Mouse (Mus musculus) forebrain, embryonic 16.5 days (tissue): ENCODE measurements around the gene Aen. TPM values are rescaled to one million over a fixed set of nuclear protein-coding genes. Genes with fewer than 3 reads are reported as not detected.
A peak's percentile ranks its signal among the peaks of the same experiment; 100 is the strongest.

ENCODE experiments used
- ATAC-seq: fragments of 200-750 bp; cut with Nextera tagmentation; 2 replicates; pipeline ENCODE4 v1.8.0; 2017; ENCODE audit warnings: mild to moderate bottlenecking, moderate library complexity
- H3K27ac ChIP-seq: fragments of 300-500 bp; sonication (generic); 2 replicates; pipeline ENCODE4 v1.5.1; 2014; ENCODE audit warnings: low read length, control low read depth
- H3K27me3 ChIP-seq: fragments of 300-500 bp; sonication (generic); replicated peaks from 2 replicates; pipeline ENCODE4 v1.6.1; 2014; ENCODE audit warnings: low read length; ENCODE audit not compliant: control insufficient read depth, insufficient read depth
- H3K36me3 ChIP-seq: fragments of 300-500 bp; sonication (generic); 2 replicates; pipeline ENCODE4 v1.6.1; 2014; ENCODE audit not compliant: control insufficient read depth, insufficient read depth
- H3K4me1 ChIP-seq: fragments of 300-500 bp; sonication (generic); replicated peaks from 2 replicates; pipeline ENCODE4 v1.6.1; 2014; ENCODE audit warnings: low read length; ENCODE audit not compliant: control insufficient read depth, insufficient read depth
- H3K4me2 ChIP-seq: fragments of 300-500 bp; sonication (generic); 2 replicates; pipeline ENCODE4 v1.6.1; 2014; ENCODE audit warnings: mild to moderate bottlenecking, low read length, control low read depth
- H3K4me3 ChIP-seq: fragments of 300-500 bp; sonication (generic); replicated peaks from 2 replicates; pipeline ENCODE4 v1.5.1; 2014; ENCODE audit warnings: mild to moderate bottlenecking, low read length, control low read depth
- H3K9ac ChIP-seq: fragments of 300-500 bp; sonication (generic); replicated peaks from 2 replicates; pipeline ENCODE4 v1.6.1; 2014; ENCODE audit warnings: low read depth, low read length, control low read depth
- H3K9me3 ChIP-seq: fragments of 300-500 bp; sonication (generic); 2 replicates; pipeline ENCODE4 v1.6.1; 2016; ENCODE audit warnings: low read length; ENCODE audit not compliant: control insufficient read depth
- WGBS: fragments of 180-500 bp; shearing (Covaris S2); extraction: QIAGEN DNeasy Blood & Tissue Kit; methylation state at CpG from one replicate; pipeline ENCODE4 v1.1.7; 2014; 5-methylcytosine and 5-hydroxymethylcytosine counted together
- polyA plus RNA-seq: library from polyadenylated mRNA; unstranded; fragments of >200 nt; fragmentation: Nextera tagmentation; extraction: Ambion mirVana; gene quantifications from 2 replicates; pipeline ENCODE4 v1.2.1, GENCODE M21; 2015

The Aen gene
- polyA plus RNA-seq, 1 experiment from 2014 or later = 65.6 TPM

DNA sequence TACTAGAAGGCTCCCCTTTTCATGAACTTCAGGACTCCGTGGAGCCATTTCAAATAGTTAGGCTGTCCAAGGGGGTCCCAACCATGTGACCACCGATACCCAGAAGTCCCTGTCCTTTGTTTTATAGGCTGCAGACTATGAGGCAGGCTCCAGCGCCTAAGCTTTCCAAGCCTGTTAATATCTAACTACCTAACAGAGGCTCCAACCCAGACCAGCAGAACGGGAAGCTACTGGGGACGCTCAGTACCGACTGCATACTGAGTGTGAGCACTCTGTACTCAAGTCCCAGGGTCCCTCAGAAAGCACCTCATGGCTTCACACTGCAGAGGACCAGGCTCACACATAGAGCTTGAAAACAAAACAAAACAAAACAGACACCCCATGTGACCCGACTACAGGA lies 26.9 kb downstream of the Aen start:
- Histone ChIP-seq H3K4me1 (no peaks in the 10 kb centered on the region; the same call in 1 of the 2 replicates), H3K4me3 (no peak overlapping the region), H3K4me2 (no peak overlapping the region), H3K36me3 (no peaks in the 10 kb centered on the region), H3K27ac (no peak overlapping the region), H3K9ac (no peak overlapping the region), H3K27me3 (no peaks in the 10 kb centered on the region), H3K9me3 (no peaks in the 10 kb centered on the region)
- no peak for ATAC-seq
- WGBS = 83% methylated on average over 7 of the region's 7 CpGs

DNA sequence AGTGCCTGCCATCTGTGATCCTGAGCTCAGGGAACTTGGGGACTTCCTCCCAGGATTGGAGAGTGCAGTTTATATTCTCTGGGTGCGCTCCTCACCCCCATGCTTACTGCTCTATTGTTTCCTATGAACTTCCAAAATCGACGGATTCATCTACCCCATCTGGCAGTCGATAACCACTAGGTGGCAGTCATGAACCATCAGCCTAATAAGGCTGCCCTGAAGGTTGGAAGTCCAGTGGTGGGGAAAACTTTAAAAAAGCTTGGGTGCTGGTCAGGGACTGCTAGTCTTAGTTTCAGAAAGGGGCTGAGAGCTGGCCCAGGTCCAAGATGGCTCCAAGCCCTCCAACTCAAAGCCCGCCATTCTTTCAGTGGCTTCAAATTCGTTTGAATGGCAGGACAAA lies 28.6 kb downstream of the Aen start:
- no peak overlapping the region for H3K4me3 ChIP-seq
- ATAC-seq = peak; percentile 59
- no peak overlapping the region for H3K9ac ChIP-seq
- no peak overlapping the region for H3K27ac ChIP-seq
- H3K4me2 ChIP-seq = no peak overlapping the region
- no peaks in the 10 kb centered on the region for H3K36me3 ChIP-seq
- 2% methylated on average over 6 of the region's 6 CpGs for WGBS
- no peaks in the 10 kb centered on the region; the same call in 1 of the 2 replicates for H3K4me1 ChIP-seq
- H3K27me3 ChIP-seq = no peaks in the 10 kb centered on the region
- no peaks in the 10 kb centered on the region for H3K9me3 ChIP-seq

DNA sequence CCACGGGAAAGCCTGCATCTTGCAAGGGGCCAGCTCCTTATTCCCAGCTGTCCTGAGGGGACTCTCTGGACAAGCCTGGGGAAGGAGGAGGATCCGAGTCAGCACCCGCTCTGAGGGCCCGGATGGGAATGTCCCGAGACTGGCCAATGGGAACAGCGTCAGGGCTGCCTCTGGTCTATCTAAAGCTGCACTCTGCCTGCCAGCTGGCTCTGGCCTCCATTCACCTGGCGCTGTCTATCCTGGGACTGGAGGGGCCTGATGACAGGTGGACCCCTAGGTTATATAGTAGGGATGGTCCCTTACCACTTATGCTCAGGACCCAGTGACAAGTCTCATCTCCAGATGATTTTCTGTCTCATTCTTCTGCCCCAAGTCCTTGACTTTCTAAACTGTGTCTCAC lies 29.1 kb downstream of the Aen start:
- no peaks in the 10 kb centered on the region for H3K27me3 ChIP-seq
- no peaks in the 10 kb centered on the region for H3K36me3 ChIP-seq
- no peaks in the 10 kb centered on the region for H3K9me3 ChIP-seq
- no peak overlapping the region for H3K9ac ChIP-seq
- ATAC-seq = peak; percentile 29
- no peak overlapping the region for H3K27ac ChIP-seq
- WGBS = 53% methylated on average over 7 of the region's 7 CpGs
- no peak overlapping the region for H3K4me2 ChIP-seq
- no peak overlapping the region for H3K4me3 ChIP-seq
- no peaks in the 10 kb centered on the region; the same call in 1 of the 2 replicates for H3K4me1 ChIP-seq

DNA sequence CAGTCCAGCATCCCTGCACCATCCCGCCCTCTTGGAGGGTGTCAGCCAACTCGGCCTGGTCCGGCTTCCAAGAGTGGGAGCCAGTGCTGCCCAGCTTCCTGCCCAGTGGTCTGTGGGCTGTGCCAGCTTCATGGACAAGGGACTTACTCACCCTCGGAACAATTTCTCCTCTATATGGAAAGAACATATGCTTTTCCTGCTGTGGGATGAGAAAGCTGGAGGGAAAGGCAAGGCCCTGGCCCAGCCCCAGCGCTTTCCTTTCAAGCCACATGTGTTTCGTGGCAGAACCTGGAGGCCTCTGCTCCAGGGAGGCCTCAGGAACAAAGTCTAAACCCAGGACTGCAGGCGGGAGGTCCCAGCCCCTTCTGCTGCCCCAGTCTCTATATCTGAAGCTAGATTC lies 30.0 kb downstream of the Aen start:
- H3K9me3 ChIP-seq = no peaks in the 10 kb centered on the region
- H3K36me3 ChIP-seq = no peaks in the 10 kb centered on the region
- no peaks in the 10 kb centered on the region; the same call in 1 of the 2 replicates for H3K4me1 ChIP-seq
- ATAC-seq = no peak
- no peak overlapping the region for H3K27ac ChIP-seq
- H3K27me3 ChIP-seq = no peaks in the 10 kb centered on the region
- 76% methylated on average over 7 of the region's 7 CpGs for WGBS
- H3K4me3 ChIP-seq = no peak overlapping the region
- H3K4me2 ChIP-seq = no peak overlapping the region
- H3K9ac ChIP-seq = no peak overlapping the region

DNA sequence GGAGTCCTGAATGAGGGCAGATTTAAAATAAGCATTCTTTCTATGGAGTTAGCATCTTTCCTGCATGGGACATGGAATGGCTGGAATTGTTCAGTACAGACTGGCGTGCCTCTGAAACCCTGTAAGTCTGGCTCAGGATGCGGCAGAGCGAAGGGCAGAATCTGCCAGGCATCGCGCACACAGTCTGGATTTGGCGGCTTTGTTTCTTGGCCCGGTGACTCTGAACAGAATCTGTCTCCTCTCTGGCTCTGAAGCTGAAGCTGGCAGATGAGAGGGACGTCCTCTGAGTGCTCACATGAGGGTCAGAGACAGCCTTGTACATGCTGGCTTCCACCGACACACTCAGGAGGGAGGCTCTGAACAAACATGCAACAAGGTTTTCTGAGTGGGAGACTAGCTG lies 30.5 kb downstream of the Aen start:
- no peaks in the 10 kb centered on the region; the same call in 1 of the 2 replicates for H3K4me1 ChIP-seq
- H3K9ac ChIP-seq = no peak overlapping the region
- 0 out of 2 replicates have a peak, but pooled peaks have one; percentile 36 for ATAC-seq
- no peak overlapping the region for H3K4me2 ChIP-seq
- no peak overlapping the region for H3K27ac ChIP-seq
- H3K36me3 ChIP-seq = no peaks in the 10 kb centered on the region
- no peaks in the 10 kb centered on the region for H3K9me3 ChIP-seq
- WGBS = 69% methylated on average over 9 of the region's 9 CpGs
- no peaks in the 10 kb centered on the region for H3K27me3 ChIP-seq
- H3K4me3 ChIP-seq = no peak overlapping the region

DNA sequence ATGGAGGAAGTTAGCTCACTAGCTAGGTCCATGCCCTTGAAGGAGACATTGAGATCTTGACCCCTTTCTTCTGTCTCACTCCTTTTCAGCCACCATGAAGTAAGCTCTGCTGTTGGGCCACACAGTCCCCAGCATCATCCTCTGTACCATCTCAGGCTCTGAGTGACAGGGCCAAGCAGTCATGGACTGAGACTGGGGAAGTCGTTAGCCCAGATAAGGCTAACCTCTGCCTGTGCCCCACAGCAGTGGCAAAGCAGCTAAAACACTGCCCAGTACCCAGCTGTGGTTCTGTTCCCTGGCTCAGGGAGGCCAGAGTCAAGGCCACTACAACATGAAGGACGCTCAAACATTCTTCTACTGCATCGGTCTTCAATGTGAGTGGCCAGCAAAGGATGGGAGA lies 31.6 kb downstream of the Aen start:
- H3K4me2 ChIP-seq = no peak overlapping the region
- no peak overlapping the region for H3K27ac ChIP-seq
- no peaks in the 10 kb centered on the region; the same call in 1 of the 2 replicates for H3K4me1 ChIP-seq
- no peak overlapping the region for H3K9ac ChIP-seq
- H3K4me3 ChIP-seq = no peak overlapping the region
- no peaks in the 10 kb centered on the region for H3K9me3 ChIP-seq
- H3K36me3 ChIP-seq = no peaks in the 10 kb centered on the region
- ATAC-seq = no peak
- H3K27me3 ChIP-seq = no peaks in the 10 kb centered on the region
- 76% methylated on average over 3 of the region's 3 CpGs for WGBS

DNA sequence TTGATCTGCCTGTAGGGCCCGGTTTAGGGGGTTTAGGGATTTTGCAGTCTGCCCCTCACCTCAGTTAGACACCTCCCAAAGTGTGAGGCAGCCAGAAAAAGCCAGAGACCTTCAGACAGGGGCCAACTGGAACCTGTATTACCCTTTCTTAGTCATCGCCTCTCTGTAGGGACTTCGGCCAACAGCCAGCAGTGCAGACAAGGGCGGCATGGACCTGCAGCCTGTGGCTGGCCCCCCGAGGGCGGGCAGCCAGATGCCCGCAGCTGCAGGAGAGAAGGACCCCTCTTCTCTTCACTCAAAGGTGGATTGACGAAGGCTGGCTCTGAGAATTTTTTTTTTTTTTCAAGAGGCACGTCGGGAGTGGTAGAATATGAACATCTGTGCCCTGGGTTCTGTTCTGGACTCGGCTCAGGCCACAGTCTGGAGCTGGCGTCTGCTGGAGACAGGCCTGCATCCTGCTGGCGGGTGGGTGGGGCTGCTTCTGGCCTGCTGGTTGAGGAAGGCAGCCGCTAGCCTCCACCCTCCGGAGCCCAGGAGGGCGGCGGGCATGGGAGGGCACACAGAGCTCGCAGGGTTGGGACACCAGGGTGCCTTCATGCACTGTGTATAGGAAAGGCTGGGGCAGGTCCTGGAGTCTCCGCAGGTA lies 43.4 kb downstream of the Aen start:
- WGBS = 65% methylated on average over 19 of the region's 19 CpGs
- H3K9ac ChIP-seq = no peak overlapping the region

DNA sequence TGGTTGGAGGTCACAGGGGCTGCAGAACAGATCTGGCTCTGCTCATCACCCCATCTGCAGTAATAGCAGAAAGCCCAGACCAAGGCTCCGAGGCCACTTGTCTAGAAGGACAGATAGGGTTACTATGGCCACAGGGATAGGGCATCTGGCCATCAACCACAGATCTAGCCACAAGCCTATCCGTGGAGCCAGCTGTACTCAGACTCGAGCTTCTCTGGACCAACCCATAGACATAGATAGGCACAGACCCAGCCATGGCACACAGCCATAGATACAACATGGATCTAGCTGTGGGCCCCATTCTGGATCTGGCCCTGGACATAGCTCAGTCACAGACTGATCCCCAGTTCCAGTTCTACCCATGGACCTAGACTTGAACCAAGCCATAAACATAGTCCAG lies 45.3 kb downstream of the Aen start:
- ATAC-seq = no peak
- H3K4me3 ChIP-seq = no peak overlapping the region
- no peak overlapping the region for H3K27ac ChIP-seq
- no peaks in the 10 kb centered on the region for H3K9me3 ChIP-seq
- no peaks in the 10 kb centered on the region for H3K36me3 ChIP-seq
- H3K4me2 ChIP-seq = no peak overlapping the region
- no peaks in the 10 kb centered on the region for H3K4me1 ChIP-seq
- H3K27me3 ChIP-seq = no peaks in the 10 kb centered on the region
- WGBS = 89% methylated on average over 3 of the region's 3 CpGs
- H3K9ac ChIP-seq = no peak overlapping the region

More for the DNA sequence above, 43.4 kb downstream of the Aen start:
- no peak overlapping the region for H3K4me3 ChIP-seq
- no peaks in the 10 kb centered on the region for H3K27me3 ChIP-seq
- H3K36me3 ChIP-seq = no peaks in the 10 kb centered on the region
- H3K27ac ChIP-seq = no peak overlapping the region
- H3K9me3 ChIP-seq = no peaks in the 10 kb centered on the region
- H3K4me2 ChIP-seq = no peak overlapping the region
- no peak for ATAC-seq
- no peaks in the 10 kb centered on the region for H3K4me1 ChIP-seq

DNA sequence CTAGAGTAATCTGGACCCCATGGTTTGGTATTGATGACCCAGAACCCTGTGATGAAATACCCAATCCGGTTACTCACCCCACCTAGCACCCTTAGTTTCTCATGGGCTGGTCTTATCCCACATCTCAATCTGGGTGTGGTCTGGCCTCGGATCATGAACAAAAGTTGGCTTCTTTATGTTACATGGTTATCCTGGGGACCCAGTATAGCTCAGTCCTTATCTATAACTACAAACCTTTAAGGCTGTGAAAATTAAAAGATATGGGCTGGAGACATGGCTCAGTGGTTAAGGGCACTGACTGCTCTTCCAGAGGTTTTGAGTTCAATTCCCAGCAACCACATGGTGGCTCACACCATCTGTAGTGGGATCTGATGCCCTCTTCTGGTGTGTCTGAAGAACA lies 46.9 kb downstream of the Aen start:
- H3K9ac ChIP-seq = no peak overlapping the region
- H3K27ac ChIP-seq = no peak overlapping the region
- no peaks in the 10 kb centered on the region for H3K4me1 ChIP-seq
- H3K9me3 ChIP-seq = no peaks in the 10 kb centered on the region
- no peak for ATAC-seq
- 89% methylated on average over 2 of the region's 2 CpGs for WGBS
- no peaks in the 10 kb centered on the region for H3K27me3 ChIP-seq
- no peaks in the 10 kb centered on the region for H3K36me3 ChIP-seq
- H3K4me2 ChIP-seq = no peak overlapping the region
- no peak overlapping the region for H3K4me3 ChIP-seq
